Mouse (Mus musculus): ENCODE results near the gene Hoxc9. TPM values are rescaled to one million over a fixed set of nuclear protein-coding genes. Genes with fewer than 3 reads are reported as not detected.
A peak's percentile ranks its signal among the peaks of the same experiment; 100 is the strongest.

The Hoxc9 gene
- polyA plus RNA-seq, 1 experiment from 2014 or later: not detected

- Histone ChIP-seq H3K4me3 (ENCODE audit: low read depth, low read length) (no peak overlapping the region), H3K27me3 (ENCODE audit: control insufficient read depth, insufficient read depth, low read length) (peaks cover 98% of the 10 kb centered on the region), H3K36me3 (ENCODE audit: control insufficient read depth, insufficient read depth, low read length) (no peaks in the 10 kb centered on the region), H3K9me3 (ENCODE audit: control insufficient read depth, low read length) (no peaks in the 10 kb centered on the region), H3K4me2 (no peak overlapping the region), H3K27ac (ENCODE audit: low read depth, low read length) (no peak overlapping the region), H3K9ac (ENCODE audit: low read length) (no peak overlapping the region), H3K4me1 (ENCODE audit: control insufficient read depth, insufficient read depth, low read length) (no peaks in the 10 kb centered on the region; the same call in 1 of the 2 replicates)
- DNase-seq (ENCODE audit: low spot score, missing footprints) (no peak), ATAC-seq (ENCODE audit: low FRiP score) (no peak)
- WGBS: 2% methylated on average over 12 of the region's 12 CpGs
These were observed 5.5 kb upstream of the Hoxc9 start for GRCm38 (mm10) chr15:102970740-102971139.

GRCm38 (mm10) chr15:102972254-102972653, 4.0 kb upstream of the Hoxc9 start:
- Histone ChIP-seq H3K4me1 (ENCODE audit: control insufficient read depth, insufficient read depth, low read length) (no peaks in the 10 kb centered on the region), H3K9ac (ENCODE audit: low read length) (no peak overlapping the region), H3K9me3 (ENCODE audit: control insufficient read depth, low read length) (no peaks in the 10 kb centered on the region), H3K4me2 (no peak overlapping the region), H3K27me3 (ENCODE audit: control insufficient read depth, insufficient read depth, low read length) (peaks cover 97% of the 10 kb centered on the region), H3K27ac (ENCODE audit: low read depth, low read length) (no peak overlapping the region), H3K4me3 (ENCODE audit: low read depth, low read length) (no peak overlapping the region), H3K36me3 (ENCODE audit: control insufficient read depth, insufficient read depth, low read length) (no peaks in the 10 kb centered on the region)
- 1% methylated on average over 21 of the region's 21 CpGs for WGBS
- ATAC-seq (ENCODE audit: low FRiP score): no peak
- peak; percentile 94 for DNase-seq (ENCODE audit: low spot score, missing footprints)

GRCm38 (mm10) chr15:102972753-102973152, 3.5 kb upstream of the Hoxc9 start:
- 0% methylated on average over 6 of the region's 6 CpGs for WGBS
- H3K27me3 ChIP-seq (ENCODE audit: control insufficient read depth, insufficient read depth, low read length): peaks cover 97% of the 10 kb centered on the region
- H3K9me3 ChIP-seq (ENCODE audit: control insufficient read depth, low read length): no peaks in the 10 kb centered on the region
- H3K9ac ChIP-seq (ENCODE audit: low read length): no peak overlapping the region
- H3K36me3 ChIP-seq (ENCODE audit: control insufficient read depth, insufficient read depth, low read length): no peaks in the 10 kb centered on the region
- no peak overlapping the region for H3K4me2 ChIP-seq
- H3K4me1 ChIP-seq (ENCODE audit: control insufficient read depth, insufficient read depth, low read length): no peaks in the 10 kb centered on the region
- H3K27ac ChIP-seq (ENCODE audit: low read depth, low read length): no peak overlapping the region
- H3K4me3 ChIP-seq (ENCODE audit: low read depth, low read length): no peak overlapping the region
- ATAC-seq (ENCODE audit: low FRiP score): no peak
- peak; percentile 92 for DNase-seq (ENCODE audit: low spot score, missing footprints)

- Histone ChIP-seq H3K4me3 (ENCODE audit: low read depth, low read length) (no peak overlapping the region), H3K36me3 (ENCODE audit: control insufficient read depth, insufficient read depth, low read length) (no peaks in the 10 kb centered on the region), H3K9ac (ENCODE audit: low read length) (no peak overlapping the region), H3K9me3 (ENCODE audit: control insufficient read depth, low read length) (no peaks in the 10 kb centered on the region), H3K27me3 (ENCODE audit: control insufficient read depth, insufficient read depth, low read length) (peaks cover 98% of the 10 kb centered on the region), H3K4me2 (no peak overlapping the region), H3K27ac (ENCODE audit: low read depth, low read length) (no peak overlapping the region), H3K4me1 (ENCODE audit: control insufficient read depth, insufficient read depth, low read length) (no peaks in the 10 kb centered on the region)
- no peak for DNase-seq (ENCODE audit: low spot score, missing footprints)
- WGBS: 3% methylated on average over 7 of the region's 7 CpGs
- ATAC-seq (ENCODE audit: low FRiP score): no peak
These were observed 1.2 kb upstream of the Hoxc9 start for GRCm38 (mm10) chr15:102975034-102975433.

- H3K4me3 ChIP-seq (ENCODE audit: low read depth, low read length): no peak overlapping the region
- 1% methylated on average over 21 of the region's 21 CpGs for WGBS
- H3K9ac ChIP-seq (ENCODE audit: low read length): no peak overlapping the region
These were observed 539 bp upstream of the Hoxc9 start for GRCm38 (mm10) chr15:102975688-102976111.

GRCm38 (mm10) chr15:102976631-102977422, 588 bp downstream of the Hoxc9 start:
- Histone ChIP-seq H3K36me3 (ENCODE audit: control insufficient read depth, insufficient read depth, low read length) (no peaks in the 10 kb centered on the region), H3K27ac (ENCODE audit: low read depth, low read length) (no peak overlapping the region), H3K27me3 (ENCODE audit: control insufficient read depth, insufficient read depth, low read length) (peaks cover 98% of the 10 kb centered on the region), H3K9me3 (ENCODE audit: control insufficient read depth, low read length) (no peaks in the 10 kb centered on the region), H3K4me2 (no peak overlapping the region), H3K4me3 (ENCODE audit: low read depth, low read length) (no peak overlapping the region), H3K9ac (ENCODE audit: low read length) (no peak overlapping the region), H3K4me1 (ENCODE audit: control insufficient read depth, insufficient read depth, low read length) (peaks cover 5% of the 10 kb centered on the region; the same call in 1 of the 2 replicates)
- under 1% methylated on average over 37 of the region's 37 CpGs for WGBS
- ATAC-seq (ENCODE audit: low FRiP score) (no peak), DNase-seq (ENCODE audit: low spot score, missing footprints) (peak; percentile 96)

More at GRCm38 (mm10) chr15:102975688-102976111, 539 bp upstream of the Hoxc9 start:
- Histone ChIP-seq H3K27ac (ENCODE audit: low read depth, low read length) (no peak overlapping the region), H3K27me3 (ENCODE audit: control insufficient read depth, insufficient read depth, low read length) (peaks cover 98% of the 10 kb centered on the region), H3K36me3 (ENCODE audit: control insufficient read depth, insufficient read depth, low read length) (no peaks in the 10 kb centered on the region), H3K4me1 (ENCODE audit: control insufficient read depth, insufficient read depth, low read length) (no peaks in the 10 kb centered on the region), H3K4me2 (no peak overlapping the region), H3K9me3 (ENCODE audit: control insufficient read depth, low read length) (no peaks in the 10 kb centered on the region)
- ATAC-seq (ENCODE audit: low FRiP score) (no peak), DNase-seq (ENCODE audit: low spot score, missing footprints) (peak; percentile 95)

- Histone ChIP-seq H3K4me3 (ENCODE audit: low read depth, low read length) (no peak overlapping the region), H3K27me3 (ENCODE audit: control insufficient read depth, insufficient read depth, low read length) (peaks cover 98% of the 10 kb centered on the region), H3K4me1 (ENCODE audit: control insufficient read depth, insufficient read depth, low read length) (peaks cover 5% of the 10 kb centered on the region; the same call in 1 of the 2 replicates), H3K4me2 (no peak overlapping the region), H3K9ac (ENCODE audit: low read length) (no peak overlapping the region), H3K9me3 (ENCODE audit: control insufficient read depth, low read length) (no peaks in the 10 kb centered on the region), H3K27ac (ENCODE audit: low read depth, low read length) (no peak overlapping the region), H3K36me3 (ENCODE audit: control insufficient read depth, insufficient read depth, low read length) (no peaks in the 10 kb centered on the region)
- DNase-seq (ENCODE audit: low spot score, missing footprints) (peak; percentile 95), ATAC-seq (ENCODE audit: low FRiP score) (no peak)
- WGBS: under 1% methylated on average over 15 of the region's 16 CpGs
These were observed 1.3 kb downstream of the Hoxc9 start for GRCm38 (mm10) chr15:102977423-102977974.

GRCm38 (mm10) chr15:102978615-102979515, 2.6 kb downstream of the Hoxc9 start:
- Histone ChIP-seq H3K9me3 (ENCODE audit: control insufficient read depth, low read length) (no peaks in the 10 kb centered on the region), H3K4me3 (ENCODE audit: low read depth, low read length) (no peak overlapping the region), H3K36me3 (ENCODE audit: control insufficient read depth, insufficient read depth, low read length) (no peaks in the 10 kb centered on the region), H3K4me2 (no peak overlapping the region), H3K9ac (ENCODE audit: low read length) (no peak overlapping the region), H3K27ac (ENCODE audit: low read depth, low read length) (no peak overlapping the region), H3K27me3 (ENCODE audit: control insufficient read depth, insufficient read depth, low read length) (peaks cover 98% of the 10 kb centered on the region), H3K4me1 (ENCODE audit: control insufficient read depth, insufficient read depth, low read length) (peaks cover 5% of the 10 kb centered on the region; the same call in 1 of the 2 replicates)
- ATAC-seq (ENCODE audit: low FRiP score) (no peak), DNase-seq (ENCODE audit: low spot score, missing footprints) (no peak)
- 3% methylated on average over 13 of the region's 13 CpGs for WGBS

Measured in midbrain, embryonic 11.5 days (tissue).